Mouse (Mus musculus): Measurements from ENCODE around the gene Olfr789.

GRCm38 (mm10) chr10:129484452-129484851, at the start of gene Olfr789:
- TF ChIP-seq CTCF (IDR thresholded peaks at IDR 0.05 in 2 of 3, conservative IDR thresholded peaks at IDR 0.05 in 1 of 3; ENCODE audit: control insufficient read depth in 1 of 3, insufficient read depth in 1 of 3, low read depth in 2 of 3, low read length in 3 of 3, poor library complexity in 1 of 3, severe bottlenecking in 1 of 3), result no peak
- no peak for TF ChIP-seq RAD21 (IDR thresholded peaks at IDR 0.05; ENCODE audit: low read depth, low read length)
- TF ChIP-seq MAX (IDR thresholded peaks at IDR 0.05; ENCODE audit: low read length), result no peak
- no peak for TF ChIP-seq ZKSCAN1 (IDR thresholded peaks at IDR 0.05; ENCODE audit: low read depth, low read length)
- no peak for TF ChIP-seq MXI1 (IDR thresholded peaks at IDR 0.05; ENCODE audit: low read depth, low read length)
- no peak for TF ChIP-seq RCOR1 (IDR thresholded peaks at IDR 0.05; ENCODE audit: low read depth, low read length)
- no peak for TF ChIP-seq POLR2A (IDR thresholded peaks at IDR 0.05; ENCODE audit: control insufficient read depth in 1 of 2, insufficient read depth in 1 of 2, low read depth in 1 of 2, low read length in 2 of 2, poor library complexity in 1 of 2)

Data from MEL (cell line).